Comparison of ENCODE assay signal across 22 mouse cellular contexts in the genomic region with DNA sequence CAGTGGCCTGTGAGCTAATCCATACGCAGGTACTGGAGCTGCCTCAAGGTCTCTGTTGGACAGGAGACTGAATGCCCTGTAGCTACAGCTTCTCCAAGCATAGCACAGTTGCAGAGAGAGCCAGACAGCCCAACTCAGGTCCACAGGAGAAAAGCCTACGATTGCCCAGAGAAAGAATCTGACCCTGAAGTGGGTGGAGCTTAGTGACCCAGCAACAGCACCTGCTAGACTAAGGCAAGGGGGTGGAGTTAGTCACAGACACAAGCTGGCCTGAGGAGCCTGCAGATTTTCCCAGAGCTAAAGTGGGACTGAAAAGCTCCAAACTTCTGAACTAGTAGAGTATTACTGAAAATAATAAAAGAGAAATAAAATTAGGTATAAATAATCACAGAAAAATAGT.
"Had no signal": no experiment of that assay in that cellular context is flagged by ENCODE, and none has a peak within 500 bp of the region (broad histone marks: within the 10 kb centered on the region; RNA-seq: fewer than 3 reads in every experiment).

No protein-coding gene starts in this region.

- ATAC-seq: liver, embryonic 12.5 days; midbrain, embryonic 15.5 days had no signal

- H3K4me3 ChIP-seq: kidney, embryonic 15.5 days; left cerebral cortex, adult 2 months; liver, embryonic 12.5 days; liver, embryonic 15.5 days; lung, embryonic 15.5 days; megakaryocyte, embryonic 14.5 days; midbrain, embryonic 10.5 days; midbrain, embryonic 15.5 days; neural tube, embryonic 12.5 days; neural tube, embryonic 15.5 days; stomach, embryonic 15.5 days had no signal

- H3K27ac ChIP-seq: kidney, embryonic 15.5 days; left cerebral cortex, adult 2 months; liver, embryonic 12.5 days; liver, embryonic 15.5 days; lung, embryonic 15.5 days; midbrain, embryonic 10.5 days; midbrain, embryonic 15.5 days; neural tube, embryonic 12.5 days; neural tube, embryonic 15.5 days; stomach, embryonic 15.5 days had no signal

- H3K4me2 ChIP-seq: kidney, embryonic 15.5 days; liver, embryonic 12.5 days; liver, embryonic 15.5 days; lung, embryonic 15.5 days; midbrain, embryonic 15.5 days; neural tube, embryonic 12.5 days; neural tube, embryonic 15.5 days; stomach, embryonic 15.5 days had no signal

- H3K9me3 ChIP-seq: kidney, embryonic 15.5 days; liver, embryonic 12.5 days; liver, embryonic 15.5 days; lung, embryonic 15.5 days; midbrain, embryonic 10.5 days; midbrain, embryonic 15.5 days; neural tube, embryonic 12.5 days; neural tube, embryonic 15.5 days; stomach, embryonic 15.5 days had no signal

- H3K36me3 ChIP-seq: midbrain, embryonic 10.5 days; neural tube, embryonic 12.5 days; stomach, embryonic 15.5 days had no signal

- H3K4me1 ChIP-seq: kidney, embryonic 15.5 days; liver, embryonic 12.5 days; liver, embryonic 15.5 days; lung, embryonic 15.5 days; midbrain, embryonic 15.5 days; neural tube, embryonic 12.5 days; neural tube, embryonic 15.5 days; stomach, embryonic 15.5 days had no signal

- H3K27me3 ChIP-seq: kidney, embryonic 15.5 days; liver, embryonic 12.5 days; liver, embryonic 15.5 days; lung, embryonic 15.5 days; megakaryocyte, embryonic 14.5 days; midbrain, embryonic 15.5 days; neural tube, embryonic 12.5 days; neural tube, embryonic 15.5 days; stomach, embryonic 15.5 days had no signal

- DNase-seq: kidney, adult 8-10 months; kidney, postnatal 10 days; kidney, postnatal 36 days; layer of hippocampus, postnatal 36 days; lung, adult 18-20 months; lung, postnatal 10 days; lung, postnatal 36 days; right cerebral cortex, adult 18-20 months; right cerebral cortex, postnatal 14 days; right cerebral cortex, postnatal 4 days; thymus, postnatal 25 days had no signal

- H3K9ac ChIP-seq: kidney, embryonic 15.5 days; liver, embryonic 12.5 days; liver, embryonic 15.5 days; lung, embryonic 15.5 days; midbrain, embryonic 15.5 days; neural tube, embryonic 12.5 days; neural tube, embryonic 15.5 days; stomach, embryonic 15.5 days had no signal
